Mouse (Mus musculus) spleen, postnatal 10 days (tissue): ENCODE measurements at regions not wholly inside any gene's neighbourhood (a gene's known extent, or its start where the extent isn't known, plus 50 kb on each side); places are given as distances from the start of the nearest gene placed in this dataset.

Source experiments
- DNase-seq, 2 experiments: peaks; one replicate each; pipeline ENCODE4 v3.0.0; 2021 to 2022; ENCODE audit warnings: low spot score in 2 of 2

DNA sequence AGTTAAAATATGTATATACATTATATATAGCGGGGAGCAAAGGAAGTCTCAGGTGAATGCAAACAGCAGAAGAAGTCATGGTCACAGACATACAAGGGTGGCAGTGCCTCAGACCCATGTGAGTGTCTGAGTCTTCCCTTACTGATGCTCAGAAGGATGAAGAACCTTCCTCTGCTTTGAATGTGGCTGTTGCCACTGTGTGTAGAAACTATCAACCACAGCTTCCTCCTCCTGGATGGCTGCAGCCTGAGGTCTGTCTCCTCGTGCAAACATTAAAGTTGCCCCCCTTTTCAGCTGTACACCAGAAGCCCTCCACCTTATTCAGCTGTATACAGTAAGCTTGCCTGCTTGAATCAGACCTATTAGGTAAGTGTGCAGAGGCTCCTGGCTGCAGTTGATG, 79.4 kb upstream of the Tspan5 start:
- no peak for DNase-seq

GRCm38 (mm10) chr3:138668394-138669092, 73.5 kb upstream of the Tspan5 start:
- DNase-seq, result no peak

GRCm38 (mm10) chr3:138675881-138676280, 66.1 kb upstream of the Tspan5 start:
- DNase-seq, result no peak

DNA sequence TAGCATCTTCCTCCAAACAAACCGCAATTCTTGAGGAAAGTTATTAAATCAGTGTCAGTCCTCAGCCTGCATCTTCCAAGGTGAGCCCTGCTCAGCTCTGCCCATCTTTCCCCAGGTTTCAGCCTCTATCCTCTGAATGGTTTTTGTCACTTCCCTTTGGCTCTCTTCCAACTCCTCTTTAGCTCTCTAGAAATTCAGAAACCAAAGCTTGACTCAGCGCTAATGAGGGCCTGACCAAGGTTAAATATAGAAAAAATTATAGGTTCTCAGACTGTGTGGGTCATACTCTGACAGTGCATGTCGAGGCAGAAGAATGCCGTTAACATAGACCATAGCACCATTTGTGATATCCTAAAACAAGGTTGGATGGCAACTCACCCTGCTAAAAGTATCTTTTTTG, 63.6 kb upstream of the Tspan5 start:
- no peak for DNase-seq

GRCm38 (mm10) chr3:138686636-138687230, 55.3 kb upstream of the Tspan5 start:
- no peak for DNase-seq

- no peak for DNase-seq
Measured at GRCm38 (mm10) chr3:138688606-138689005, 53.4 kb upstream of the Tspan5 start.
